Mouse (Mus musculus): ENCODE data around the gene Tmem179b. TPM values are rescaled to one million over a fixed set of nuclear protein-coding genes. Genes with fewer than 3 reads are reported as not detected.

The Tmem179b gene
- 10 to 100 TPM; 13.9 to 22.5 TPM for total RNA-seq (2021)

- DNase-seq: peak; percentile 97 to 98
- intact Hi-C loops (cut with DNase I): no loop called here
Observed at GRCm38 (mm10) chr19:8774086-8774835, at the start of gene Tmem179b. Gene Tmem179b, minus strand, starts transcription at chr19:8774467.

- intact Hi-C loops (cut with DNase I): no loop called here
- DNase-seq: no peak
Observed at GRCm38 (mm10) chr19:8822696-8823095, 48.4 kb upstream of the Tmem179b start.

GRCm38 (mm10) chr19:8821146-8821545 is 46.9 kb upstream of the Tmem179b start:
- DNase-seq: no peak
- intact Hi-C loops (cut with DNase I): loop anchor here (2.0 kb wide), 1 partner anchor 16 kb away; the partner anchor contains the start of gene Bscl2

GRCm38 (mm10) chr19:8820424-8820956 is 46.2 kb upstream of the Tmem179b start:
- intact Hi-C loops (cut with DNase I): loop anchor here (2.0 kb wide), 1 partner anchor 16 kb away; the partner anchor contains the start of gene Bscl2
- DNase-seq: no peak

GRCm38 (mm10) chr19:8819596-8820423 is 45.5 kb upstream of the Tmem179b start, which contains the start of gene Hnrnpul2:
Gene Hnrnpul2, plus strand, starts transcription at chr19:8820010.
- intact Hi-C loops (cut with DNase I): loop anchor here (2.0 kb wide), 2 partner anchors 17 kb away; partner anchors contain the start of genes Bscl2 and Zbtb3
- DNase-seq: peak; percentile 99

GRCm38 (mm10) chr19:8818801-8819595 is 44.7 kb upstream of the Tmem179b start, which contains the start of gene Ttc9c:
Gene Ttc9c, minus strand, starts transcription at chr19:8819333.
- intact Hi-C loops (cut with DNase I): loop anchor here (2.0 kb wide), 1 partner anchor 16 kb away; the partner anchor contains the start of gene Zbtb3
- DNase-seq: peak; percentile 97 to 98

GRCm38 (mm10) chr19:8818301-8818798 is 44.1 kb upstream of the Tmem179b start:
- no peak for DNase-seq
- intact Hi-C loops (cut with DNase I): loop anchor here (2.0 kb wide), 1 partner anchor 16 kb away; the partner anchor contains the start of gene Zbtb3

GRCm38 (mm10) chr19:8817001-8817400 is 42.7 kb upstream of the Tmem179b start:
- no peak for DNase-seq
- intact Hi-C loops (cut with DNase I): no loop called here

GRCm38 (mm10) chr19:8815812-8816211 is 41.5 kb upstream of the Tmem179b start:
- no peak for DNase-seq
- intact Hi-C loops (cut with DNase I): no loop called here

- intact Hi-C loops (cut with DNase I): no loop called here
- DNase-seq: no peak
Observed at GRCm38 (mm10) chr19:8806810-8807209, 32.5 kb upstream of the Tmem179b start.

GRCm38 (mm10) chr19:8803879-8804660 is 29.8 kb upstream of the Tmem179b start:
- intact Hi-C loops (cut with DNase I): loop anchor here (2.0 to 5.0 kb wide), 2 partner anchors 15 to 47 kb away; partner anchors contain the start of genes Nxf1 and Ttc9c
- no peak for DNase-seq

- intact Hi-C loops (cut with DNase I): loop anchor here (2.0 to 5.0 kb wide), 2 partner anchors 16 to 46 kb away; partner anchors contain the start of genes Nxf1 and Ttc9c
Observed at GRCm38 (mm10) chr19:8803204-8803780, 29.0 kb upstream of the Tmem179b start.

GRCm38 (mm10) chr19:8802130-8802821 is 28.0 kb upstream of the Tmem179b start, which contains the start of gene Zbtb3:
Gene Zbtb3, plus strand, starts transcription at chr19:8802555.
- peak; percentile 97 for DNase-seq
- intact Hi-C loops (cut with DNase I): loop anchor here (2.0 to 5.0 kb wide), 2 partner anchors 17 to 45 kb away; partner anchors contain the start of genes Nxf1 and Ttc9c

More at GRCm38 (mm10) chr19:8803204-8803780, 29.0 kb upstream of the Tmem179b start:
- no peak for DNase-seq

GRCm38 (mm10) chr19:8798947-8799315 is 24.7 kb upstream of the Tmem179b start:
- DNase-seq: no peak
- intact Hi-C loops (cut with DNase I): no loop called here

- intact Hi-C loops (cut with DNase I): no loop called here
- peak; percentile 92 to 93 for DNase-seq
Observed at GRCm38 (mm10) chr19:8798264-8798946, 24.1 kb upstream of the Tmem179b start, which contains the start of gene Polr2g. Gene Polr2g, minus strand, starts transcription at chr19:8798577.

GRCm38 (mm10) chr19:8790171-8790570 is 15.9 kb upstream of the Tmem179b start:
- intact Hi-C loops (cut with DNase I): no loop called here
- DNase-seq: no peak

GRCm38 (mm10) chr19:8789171-8789570 is 14.9 kb upstream of the Tmem179b start:
- intact Hi-C loops (cut with DNase I): no loop called here
- DNase-seq: no peak

Data from heart, postnatal 10 days (tissue).